Comparison of ENCODE assay signal across 19 mouse cellular contexts in genomic region chr6:5396797-5397196, GRCm38 (mm10). TPM values are rescaled to one million over a fixed set of nuclear protein-coding genes. Genes with fewer than 3 reads are reported as not detected.
A peak's percentile ranks its signal among the peaks of the same experiment; 100 is the strongest.
DNase-seq lines count a peak whose midpoint lies in the region; ATAC-seq and TF ChIP-seq lines count a peak whose summit lies in the region.
"Had no signal": no experiment of that assay in that cellular context is flagged by ENCODE, and none has a peak within 500 bp of the region (broad histone marks: within the 10 kb centered on the region; RNA-seq: fewer than 3 reads in every experiment).

No protein-coding gene starts in this region.

- no peak overlapping the region for H3K27ac ChIP-seq in intestine, postnatal 0 days (ENCODE audit: low read depth, low read length)
- H3K27ac ChIP-seq in intestine, embryonic 16.5 days (ENCODE audit: low read length): no peak overlapping the region
- H3K27ac ChIP-seq in liver, embryonic 16.5 days (ENCODE audit: low read length): peak overlapping the region; percentile 12; the same call in 1 of the 2 replicates
- H3K27ac ChIP-seq: embryonic facial prominence, embryonic 12.5 days; forebrain, embryonic 13.5 days; hindbrain, embryonic 13.5 days; midbrain, embryonic 10.5 days had no signal

- peak; percentile 50 for TF ChIP-seq CTCF in intestine, postnatal 0 days (IDR thresholded peaks at IDR 0.05; ENCODE audit: low read depth)
- TF ChIP-seq CTCF in Patski (IDR thresholded peaks at IDR 0.05): peak; percentile 48

- ATAC-seq in intestine, postnatal 0 days: no peak
- ATAC-seq in intestine, embryonic 16.5 days: no peak
- ATAC-seq in Patski: peak; percentile 27
- ATAC-seq in liver, embryonic 16.5 days (ENCODE audit: low read depth): peak; percentile 67
- no peak for ATAC-seq in cerebellum, adult (ENCODE audit: insufficient number of reproducible peaks, low FRiP score, low TSS enrichment)
- ATAC-seq: forebrain, embryonic 13.5 days had no signal

- H3K9me3 ChIP-seq in intestine, postnatal 0 days (ENCODE audit: control insufficient read depth): no peaks in the 10 kb centered on the region
- H3K9me3 ChIP-seq in intestine, embryonic 16.5 days (ENCODE audit: control insufficient read depth, low read length): no peaks in the 10 kb centered on the region
- no peaks in the 10 kb centered on the region for H3K9me3 ChIP-seq in liver, embryonic 16.5 days (replicated peaks; ENCODE audit: control insufficient read depth, low read length)
- H3K9me3 ChIP-seq: embryonic facial prominence, embryonic 12.5 days; forebrain, embryonic 13.5 days; heart, embryonic 13.5 days; hindbrain, embryonic 13.5 days; midbrain, embryonic 10.5 days had no signal

- 53% methylated on average over 3 of the region's 3 CpGs for WGBS in intestine, postnatal 0 days
- WGBS in intestine, embryonic 16.5 days: 57% methylated on average over 3 of the region's 3 CpGs
- WGBS in liver, embryonic 16.5 days (ENCODE audit: insufficient replicate concordance): 41% methylated on average over 3 of the region's 3 CpGs

- in situ Hi-C loops in Patski (cut with MboI; ENCODE audit: low pct_unique_long_range_greater_than_20kb): loop anchor here (25.0 kb wide), 2 partner anchors 484 to 1759 kb away; partner anchors contain the start of gene Ppp1r9a

- no peak overlapping the region for H3K9ac ChIP-seq in intestine, postnatal 0 days (ENCODE audit: low read depth, low read length)
- H3K9ac ChIP-seq in intestine, embryonic 16.5 days (ENCODE audit: low read depth, low read length): no peak overlapping the region
- no peak overlapping the region for H3K9ac ChIP-seq in liver, embryonic 16.5 days (ENCODE audit: low read depth, low read length)
- H3K9ac ChIP-seq: embryonic facial prominence, embryonic 12.5 days; forebrain, embryonic 13.5 days; heart, embryonic 13.5 days; hindbrain, embryonic 13.5 days had no signal

- CTCF ChIA-PET in Patski (lab: Charles Lee): interaction anchor here (1.5 kb wide), 1 partner anchor 14 kb away, joined by 6 read pairs; the partner anchor contains the start of gene Asb4

- POLR2A ChIA-PET in Patski (lab: Charles Lee): no interaction called here

- no peak overlapping the region for H3K4me3 ChIP-seq in intestine, postnatal 0 days (ENCODE audit: low read depth, low read length)
- H3K4me3 ChIP-seq in intestine, embryonic 16.5 days (ENCODE audit: low read length): no peak overlapping the region
- H3K4me3 ChIP-seq in liver, embryonic 16.5 days (ENCODE audit: low read depth, low read length): no peak overlapping the region
- H3K4me3 ChIP-seq: embryonic facial prominence, embryonic 12.5 days; forebrain, embryonic 13.5 days; heart, embryonic 13.5 days; hindbrain, embryonic 13.5 days; midbrain, embryonic 10.5 days had no signal

- H3K27me3 ChIP-seq in intestine, postnatal 0 days (replicated peaks; ENCODE audit: control insufficient read depth, insufficient read depth, low read length): 0 out of 2 replicates have a peak, but pooled peaks cover 5% of the 10 kb centered on the region
- no peaks in the 10 kb centered on the region for H3K27me3 ChIP-seq in intestine, embryonic 16.5 days (replicated peaks; ENCODE audit: control insufficient read depth, insufficient read depth, low read length)
- H3K27me3 ChIP-seq in Patski: peaks cover 23% of the 10 kb centered on the region
- H3K27me3 ChIP-seq in liver, embryonic 16.5 days (ENCODE audit: control insufficient read depth, insufficient read depth, low read depth, low read length): no peaks in the 10 kb centered on the region
- H3K27me3 ChIP-seq: embryonic facial prominence, embryonic 12.5 days; forebrain, embryonic 13.5 days; heart, embryonic 13.5 days; hindbrain, embryonic 13.5 days had no signal

- DNase-seq in lung, postnatal 10 days: peak; percentile 13
- DNase-seq in lung, postnatal 36 days: no peak
- DNase-seq in Patski (ENCODE audit: low read depth, low spot score): no peak
- DNase-seq: adrenal gland, postnatal 36 days; cerebellum, postnatal 25 days; gastrocnemius, postnatal 10 days; kidney, adult 8-10 months; lung, adult 2 months; right cerebral cortex, postnatal 4 days; thymus, postnatal 36 days had no signal

- no peaks in the 10 kb centered on the region for H3K36me3 ChIP-seq in intestine, postnatal 0 days (ENCODE audit: control insufficient read depth, insufficient read depth)
- no peaks in the 10 kb centered on the region for H3K36me3 ChIP-seq in intestine, embryonic 16.5 days (ENCODE audit: control insufficient read depth, insufficient read depth, low read length)
- H3K36me3 ChIP-seq in liver, embryonic 16.5 days (ENCODE audit: control insufficient read depth, insufficient read depth): no peaks in the 10 kb centered on the region
- H3K36me3 ChIP-seq: embryonic facial prominence, embryonic 12.5 days; hindbrain, embryonic 13.5 days; midbrain, embryonic 10.5 days had no signal

- H3K4me2 ChIP-seq in intestine, postnatal 0 days (replicated peaks; ENCODE audit: low read depth): no peak overlapping the region
- no peak overlapping the region for H3K4me2 ChIP-seq in intestine, embryonic 16.5 days (ENCODE audit: low read depth, low read length)
- no peak overlapping the region for H3K4me2 ChIP-seq in liver, embryonic 16.5 days (ENCODE audit: low read depth, low read length)
- H3K4me2 ChIP-seq: embryonic facial prominence, embryonic 12.5 days; forebrain, embryonic 13.5 days; heart, embryonic 13.5 days; hindbrain, embryonic 13.5 days had no signal

- H3K4me1 ChIP-seq in intestine, postnatal 0 days (replicated peaks; ENCODE audit: control insufficient read depth, insufficient read depth, low read length): no peaks in the 10 kb centered on the region
- H3K4me1 ChIP-seq in intestine, embryonic 16.5 days (ENCODE audit: control insufficient read depth, insufficient read depth, low read length): no peaks in the 10 kb centered on the region
- peaks cover 5% of the 10 kb centered on the region for H3K4me1 ChIP-seq in liver, embryonic 16.5 days (ENCODE audit: control insufficient read depth, low read depth, low read length)
- H3K4me1 ChIP-seq: hindbrain, embryonic 13.5 days had no signal

RNA-seq across cellular contexts. Expression of gene Asb4, which starts 13.6 kb away (rescaled TPM):
- 1.3 and 1.8 TPM in 2 replicates for polyA plus RNA-seq in intestine, postnatal 0 days (2015; fragmentation: Nextera tagmentation; extraction: Ambion mirVana)
- polyA plus RNA-seq in intestine, embryonic 16.5 days (2015; fragmentation: Nextera tagmentation; extraction: Ambion mirVana): 11.5 and 14.0 TPM in 2 replicates
- polyA plus RNA-seq in Patski (2021): not detected
- polyA plus RNA-seq in liver, embryonic 16.5 days (2015; fragmentation: Nextera tagmentation; extraction: Ambion mirVana): 3.5 and 3.6 TPM in 2 replicates

Comparison
In these comparisons a context has a peak if more than half of its experiments do, and no peak if none do; other contexts are left out.
1. ATAC-seq: peak in Patski (single experiment) and liver, embryonic 16.5 days (single experiment); none in intestine, postnatal 0 days (single experiment), intestine, embryonic 16.5 days (single experiment) and cerebellum, adult (single experiment).